Mouse (Mus musculus): ENCODE measurements around the gene Vim.

- no peak for TF ChIP-seq CTCF (IDR thresholded peaks at IDR 0.05; ENCODE audit: borderline replicate concordance, insufficient read depth, low read depth, low read length)
- TF ChIP-seq POLR2A (IDR thresholded peaks at IDR 0.05; ENCODE audit: borderline replicate concordance, insufficient read depth, low read length): no peak
Observed at GRCm38 (mm10) chr2:13579991-13580390, 6.3 kb downstream of the Vim start.
